Mouse (Mus musculus) lung, adult 2 months (tissue): ENCODE results near the gene Yjefn3. TPM values are rescaled to one million over a fixed set of nuclear protein-coding genes. Genes with fewer than 3 reads are reported as not detected.

Source experiments
- DNase-seq: peaks from one replicate; pipeline ENCODE4 v3.0.0; 2022
- H3K4me1 ChIP-seq: fragments of 200-500 bp; 2 replicates; pipeline ENCODE4 v1.6.1; 2011; ENCODE audit warnings: low read length; ENCODE audit not compliant: control insufficient read depth, insufficient read depth
- H3K4me3 ChIP-seq: fragments of 200-500 bp; replicated peaks from 2 replicates; pipeline ENCODE3; 2011; ENCODE audit warnings: low read depth, mild to moderate bottlenecking, control low read depth, low read length; ENCODE audit errors: extremely low read depth
- CTCF ChIP-seq: fragments of 200-500 bp; IDR thresholded peaks from 2 replicates; pipeline ENCODE4 v1.5.1; 2011; ENCODE audit warnings: mild to moderate bottlenecking, low read length, control low read depth; ENCODE audit not compliant: insufficient read depth
- POLR2A ChIP-seq: fragments of 200-500 bp; IDR thresholded peaks from 2 replicates; pipeline ENCODE4 v1.6.1; 2011; ENCODE audit warnings: low read depth, mild to moderate bottlenecking, control low read depth, low read length, borderline replicate concordance; ENCODE audit errors: extremely low read depth
- WGBS: fragments of 180-500 bp; shearing (Covaris S2); methylation state at CpG from one replicate; pipeline ENCODE4 v1.1.7; 2018; 5-methylcytosine and 5-hydroxymethylcytosine counted together
- polyA plus RNA-seq: library from polyadenylated mRNA; depleted of rRNA; stranded (reverse); fragments of >200 nt; gene quantifications from 2 replicates; pipeline ENCODE4 v1.2.3, GENCODE M21; 2012

The Yjefn3 gene
- polyA plus RNA-seq, 1 experiment, result 3.5 TPM

- TF ChIP-seq POLR2A (no peak), CTCF (no peak)
- WGBS, result 88% methylated on average over 6 of the region's 6 CpGs
- Histone ChIP-seq H3K4me3 (no peak overlapping the region), H3K4me1 (peaks cover 4% of the 10 kb centered on the region; the same call in 1 of the 2 replicates)
- DNase-seq, result no peak
These were observed 4.7 kb downstream of the Yjefn3 start for GRCm38 (mm10) chr8:69897857-69898256.

GRCm38 (mm10) chr8:69895772-69896451 is 6.6 kb downstream of the Yjefn3 start:
- Histone ChIP-seq H3K4me3 (no peak overlapping the region), H3K4me1 (no peaks in the 10 kb centered on the region)
- 68% methylated on average over 4 of the region's 4 CpGs for WGBS
- DNase-seq, result no peak
- TF ChIP-seq POLR2A (no peak), CTCF (no peak)

- Histone ChIP-seq H3K4me3 (no peak overlapping the region), H3K4me1 (no peaks in the 10 kb centered on the region)
- 69% methylated on average over 6 of the region's 6 CpGs for WGBS
- no peak for DNase-seq
- TF ChIP-seq CTCF, result no peak
- no peak for TF ChIP-seq POLR2A
These were observed 7.6 kb downstream of the Yjefn3 start for GRCm38 (mm10) chr8:69894836-69895332.

- 53% methylated on average over 17 of the region's 17 CpGs for WGBS
- peaks cover 3% of the 10 kb centered on the region for H3K4me1 ChIP-seq
- H3K4me3 ChIP-seq, result no peak overlapping the region
- TF ChIP-seq POLR2A (no peak), CTCF (peak; percentile 53)
- peak; percentile 43 for DNase-seq
These were observed 8.6 kb downstream of the Yjefn3 start for GRCm38 (mm10) chr8:69893863-69894262.

- TF ChIP-seq POLR2A, result no peak
- TF ChIP-seq CTCF, result peak; percentile 45
- DNase-seq, result peak; percentile 18
- Histone ChIP-seq H3K4me1 (peaks cover 17% of the 10 kb centered on the region), H3K4me3 (no peak overlapping the region)
- 45% methylated on average over 19 of the region's 19 CpGs for WGBS
These were observed 11.7 kb downstream of the Yjefn3 start for GRCm38 (mm10) chr8:69890813-69891241.

- Histone ChIP-seq H3K4me1 (peaks cover 17% of the 10 kb centered on the region), H3K4me3 (no peak overlapping the region)
- TF ChIP-seq POLR2A, result no peak
- TF ChIP-seq CTCF, result no peak
- no peak for DNase-seq
- WGBS, result 4% methylated on average over 32 of the region's 32 CpGs
These were observed 13.6 kb downstream of the Yjefn3 start for GRCm38 (mm10) chr8:69888902-69889301.

- TF ChIP-seq POLR2A (no peak), CTCF (no peak)
- WGBS, result 6% methylated on average over 24 of the region's 24 CpGs
- Histone ChIP-seq H3K4me3 (peak overlapping the region; percentile 34), H3K4me1 (peaks cover 17% of the 10 kb centered on the region)
- peak; percentile 25 for DNase-seq
These were observed 14.2 kb downstream of the Yjefn3 start for GRCm38 (mm10) chr8:69888244-69888866.

- H3K4me3 ChIP-seq, result peak within 1 kb of the TSS; percentile 34
- peak; percentile 19 for DNase-seq
- TF ChIP-seq POLR2A (no peak), CTCF (no peak)
- peaks cover 17% of the 10 kb centered on the region for H3K4me1 ChIP-seq
- under 1% methylated on average over 56 of the region's 60 CpGs for WGBS
These were observed 14.9 kb downstream of the Yjefn3 start, which contains the start of gene Cilp2 for GRCm38 (mm10) chr8:69887289-69888243. Cilp2 (minus strand) TSS chr8:69887687.

- no peak for DNase-seq
- peaks cover 22% of the 10 kb centered on the region for H3K4me1 ChIP-seq
- WGBS, result 52% methylated on average over 13 of the region's 13 CpGs
- TF ChIP-seq POLR2A (no peak), CTCF (no peak)
- no peak overlapping the region for H3K4me3 ChIP-seq
These were observed 18.4 kb downstream of the Yjefn3 start for GRCm38 (mm10) chr8:69884141-69884540.
